Mouse (Mus musculus) megakaryocyte, adult 5-6 weeks (primary cell): ENCODE data around the gene Accsl. TPM values are rescaled to one million over a fixed set of nuclear protein-coding genes. Genes with fewer than 3 reads are reported as not detected.

Experiments used
- ATAC-seq: 2 replicates; pipeline ENCODE4 v1.8.0; 2016; ENCODE audit warnings: mild to moderate bottlenecking, inconsistent platforms; ENCODE audit not compliant: poor library complexity, severe bottlenecking
- total RNA-seq, 2 experiments: library from RNA; stranded (forward) in 1 of 2; stranded (reverse) in 1 of 2; fragments of 153-499, 151-499 nt in 1 of 2; fragments of 221-1000, 200-1000 nt in 1 of 2; gene quantifications; 2 replicates each; pipeline versions ENCODE4 v1.2.3 to v1.2.4; 2015 to 2017

Accsl gene
- total RNA-seq (2015): not detected in 2 replicates
- total RNA-seq (2017): not detected in 2 replicates

DNA sequence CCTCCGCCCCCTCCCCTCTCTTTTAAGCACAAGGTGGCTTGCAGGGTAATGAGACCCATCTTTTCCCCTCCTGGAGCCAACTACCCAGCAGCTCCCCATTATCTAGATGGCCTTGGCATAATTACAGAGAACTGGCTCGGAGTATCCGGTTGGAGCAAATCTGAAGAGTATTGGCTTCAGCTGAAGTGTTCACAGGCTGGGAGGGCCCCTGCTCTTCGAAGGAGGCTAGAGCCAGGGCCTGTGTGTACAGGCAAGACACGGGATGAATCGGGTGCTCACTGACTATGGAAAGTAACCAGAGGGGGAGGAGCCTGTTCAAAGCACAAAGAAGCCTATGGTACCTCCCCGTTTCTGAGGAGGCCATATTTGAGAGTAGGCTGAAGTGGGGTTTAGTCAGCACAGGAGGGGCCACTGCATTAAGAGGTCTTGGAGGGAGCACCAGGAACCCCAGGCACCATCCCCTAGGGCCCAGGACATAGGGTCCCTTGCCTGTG is at the start of gene Accsl:
Gene Accsl, minus strand, starts transcription at position 51 of the 494 bp plus-strand sequence.
- no peak for ATAC-seq

DNA sequence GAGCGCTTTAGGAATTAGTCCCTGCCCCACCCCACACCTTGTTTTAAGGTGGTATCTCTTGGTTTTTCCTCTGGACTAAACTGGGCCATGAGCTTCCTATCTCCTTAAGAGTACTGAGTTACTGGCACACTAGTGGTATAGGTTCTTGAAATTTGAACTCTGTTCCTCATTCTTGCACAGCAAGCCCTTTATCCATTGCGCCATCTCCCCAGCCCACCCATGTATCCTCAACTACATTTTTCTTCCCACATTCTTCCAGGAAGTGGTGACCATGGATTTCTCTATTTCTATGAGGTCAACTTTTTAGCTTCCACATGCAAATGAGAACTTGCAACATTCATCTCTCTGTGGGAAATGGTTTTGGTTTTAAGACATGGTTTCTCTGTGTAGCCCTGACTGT is 44.6 kb upstream of the Accsl start:
- ATAC-seq: no peak

DNA sequence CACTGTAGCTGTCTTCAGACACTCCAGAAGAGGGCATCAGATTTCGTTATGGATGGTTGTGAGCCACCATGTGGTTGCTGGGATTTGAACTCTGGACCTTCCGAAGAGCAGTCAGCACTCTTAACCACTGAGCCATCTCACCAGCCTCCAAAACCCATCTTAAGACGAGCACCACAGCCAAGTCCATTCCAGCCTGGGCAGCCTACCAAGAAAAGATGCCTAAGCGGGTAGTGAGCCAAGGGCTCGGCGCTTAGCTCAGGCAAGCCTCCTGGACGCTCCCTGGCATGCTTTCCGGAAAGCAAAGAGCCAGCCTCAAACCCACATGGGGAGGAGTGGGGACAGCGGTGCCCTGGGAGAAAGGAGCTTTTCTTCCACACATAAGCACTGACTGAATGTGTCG is 43.0 kb upstream of the Accsl start:
- no peak for ATAC-seq

DNA sequence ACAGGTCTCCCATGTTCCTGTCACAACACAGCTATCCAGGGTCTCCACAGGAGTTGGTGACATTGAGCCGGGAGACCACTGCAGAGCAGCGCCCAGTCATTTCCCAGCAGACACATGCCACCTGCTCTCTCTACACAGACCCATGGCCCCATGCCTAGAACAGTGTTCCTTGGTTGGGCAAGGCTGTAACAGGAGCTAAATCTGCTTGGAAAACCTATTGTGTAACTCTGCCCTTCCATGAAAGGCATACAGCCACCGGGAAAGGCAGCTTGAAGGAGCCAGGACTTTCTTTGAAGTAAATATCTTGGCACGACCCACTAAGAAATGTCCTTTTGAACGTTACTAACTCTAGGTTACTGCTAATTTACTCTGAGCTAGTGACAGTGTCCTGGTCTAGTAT is 40.8 kb upstream of the Accsl start:
- no peak for ATAC-seq

GRCm38 (mm10) chr2:93907519-93908294 is 38.8 kb upstream of the Accsl start:
- ATAC-seq: no peak

DNA sequence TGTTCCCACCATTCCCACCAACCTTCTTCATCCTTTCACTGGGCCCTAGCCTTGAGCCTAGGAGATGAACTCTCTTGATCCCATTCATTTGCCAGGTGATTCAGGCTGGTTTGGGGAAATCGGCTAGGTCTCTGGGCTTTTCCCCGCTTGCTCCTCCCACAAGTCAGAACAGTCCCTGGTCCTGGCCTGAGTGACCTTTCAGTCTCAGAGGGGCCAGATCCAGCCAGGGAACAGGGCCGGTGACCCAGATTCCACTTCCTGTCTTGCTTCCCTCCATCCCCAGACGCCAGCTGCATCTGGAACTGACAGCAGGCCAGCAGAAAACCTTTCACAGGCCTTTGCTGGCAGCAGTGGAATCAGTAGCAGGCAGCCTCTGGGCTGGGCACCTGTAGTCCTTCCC is 37.4 kb upstream of the Accsl start:
- no peak for ATAC-seq

- ATAC-seq: no peak
These were observed 34.5 kb upstream of the Accsl start for GRCm38 (mm10) chr2:93903415-93903814.

- ATAC-seq: no peak
These were observed 33.8 kb upstream of the Accsl start for GRCm38 (mm10) chr2:93902680-93903305.

GRCm38 (mm10) chr2:93899397-93900380 is 30.7 kb upstream of the Accsl start:
- no peak for ATAC-seq

GRCm38 (mm10) chr2:93891611-93892280 is 22.8 kb upstream of the Accsl start:
- ATAC-seq: no peak

DNA sequence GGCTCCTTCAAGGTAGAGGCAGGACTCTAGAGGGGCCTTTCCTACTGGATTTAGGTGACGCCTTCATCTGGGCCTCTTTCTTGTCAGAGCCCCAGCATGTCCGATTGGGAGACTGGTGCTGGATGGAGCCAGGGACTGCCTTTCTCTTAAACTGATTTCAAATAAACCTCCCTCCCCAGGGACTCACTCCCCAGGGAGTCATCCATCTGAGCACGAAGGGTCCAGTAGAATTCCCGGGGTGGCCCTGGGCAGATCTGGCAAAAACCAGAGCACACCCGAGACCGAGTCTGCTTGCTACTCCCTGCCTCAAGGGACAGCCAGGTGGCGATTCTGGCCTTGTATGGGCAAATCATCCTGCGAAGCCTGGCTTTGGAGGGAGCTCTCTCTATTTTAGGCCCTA is 21.2 kb upstream of the Accsl start:
- ATAC-seq: no peak

GRCm38 (mm10) chr2:93889071-93889470 is 20.1 kb upstream of the Accsl start:
- ATAC-seq: no peak

GRCm38 (mm10) chr2:93888366-93888765 is 19.4 kb upstream of the Accsl start:
- ATAC-seq: no peak

DNA sequence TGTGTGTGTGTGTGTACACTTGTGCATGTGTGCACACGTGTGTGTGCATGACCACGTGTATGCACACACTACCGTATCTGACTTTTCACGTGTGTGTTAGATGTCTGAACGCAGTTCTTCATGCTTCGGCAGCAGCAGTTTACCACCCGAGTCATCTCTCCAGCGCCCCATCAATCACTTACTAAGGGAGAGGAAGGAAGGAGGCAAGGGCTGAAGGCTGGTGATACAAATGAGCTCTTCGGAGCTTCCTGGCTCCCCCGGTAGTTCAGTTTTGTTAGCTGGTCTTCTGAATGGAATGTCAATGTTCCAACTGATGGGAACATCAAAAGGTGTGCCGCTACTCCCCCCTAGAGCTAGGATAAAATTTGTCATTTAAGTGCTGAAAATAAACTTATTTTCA is 18.3 kb upstream of the Accsl start:
- no peak for ATAC-seq

- ATAC-seq: no peak
These were observed 17.2 kb upstream of the Accsl start for GRCm38 (mm10) chr2:93886013-93886794.

DNA sequence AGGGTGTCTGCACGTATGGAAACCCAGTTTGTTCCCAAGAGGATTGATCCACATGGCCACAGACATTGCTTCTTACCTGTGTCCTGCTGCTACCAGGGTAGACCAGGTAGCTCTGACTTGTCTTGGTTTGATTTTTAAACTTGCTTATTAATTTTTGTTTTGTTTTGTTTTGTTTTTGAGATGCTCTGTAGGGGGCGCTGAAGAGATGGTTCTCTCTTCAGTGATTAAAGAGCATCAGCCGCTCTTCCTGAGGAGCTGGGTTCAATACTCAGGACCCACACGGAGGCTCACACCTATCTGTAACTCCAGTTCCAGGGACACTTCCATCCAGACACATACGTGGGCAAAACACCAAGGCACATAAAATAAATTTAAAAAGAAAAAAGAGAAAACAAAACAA is 14.1 kb upstream of the Accsl start:
- no peak for ATAC-seq

DNA sequence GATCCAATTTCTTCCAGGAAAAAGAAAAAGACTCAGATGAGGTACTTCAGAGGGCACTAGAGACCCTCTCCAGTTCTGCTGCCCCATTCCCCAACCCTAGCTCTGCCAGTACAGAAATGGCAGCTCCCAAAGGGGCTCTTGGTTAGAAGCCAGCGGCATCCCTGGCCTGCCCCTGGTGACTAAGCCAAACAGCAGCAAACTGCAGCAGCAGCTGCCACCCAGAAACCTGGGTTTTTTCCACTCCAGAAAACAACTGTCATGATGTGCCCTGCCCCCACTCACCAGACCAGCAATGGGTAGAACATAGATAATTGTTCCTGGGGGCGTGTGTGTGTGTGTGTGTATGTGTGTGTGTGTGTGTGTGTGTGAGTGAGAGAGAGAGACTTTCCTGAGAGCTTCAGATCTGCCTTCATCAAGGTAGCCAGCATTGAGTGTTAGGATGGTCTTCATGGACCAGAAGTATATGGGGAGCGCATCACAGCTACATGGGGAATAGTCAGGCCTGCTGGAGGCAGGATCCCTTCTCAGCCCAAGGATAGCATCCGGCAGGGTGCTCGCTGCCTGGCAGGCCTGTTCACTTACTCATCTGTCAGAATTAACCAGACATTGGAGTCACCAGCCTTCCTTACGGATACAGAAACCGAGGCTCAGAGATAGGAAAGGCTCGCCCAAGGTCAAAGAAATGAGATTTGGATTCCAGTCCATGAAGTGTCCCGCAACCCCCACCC is 12.8 kb upstream of the Accsl start:
- no peak for ATAC-seq

GRCm38 (mm10) chr2:93880981-93881380 is 12.0 kb upstream of the Accsl start:
- ATAC-seq: no peak

GRCm38 (mm10) chr2:93880450-93880849 is 11.5 kb upstream of the Accsl start:
- no peak for ATAC-seq
